Mouse (Mus musculus) kidney, postnatal 0 days (tissue): ENCODE measurements at regions not wholly inside any gene's neighbourhood (a gene's known extent, or its start where the extent isn't known, plus 50 kb on each side); places are given as distances from the start of the nearest gene placed in this dataset.

Experiments used
- ATAC-seq: fragments of 200-750 bp; cut with Nextera tagmentation; replicated peaks from 2 replicates; pipeline ENCODE4 v1.8.0; 2017; ENCODE audit warnings: low read depth, moderate number of reproducible peaks, moderate TSS enrichment, moderate library complexity; ENCODE audit not compliant: low FRiP score
- DNase-seq: peaks from one replicate; pipeline ENCODE4 v3.0.0-alpha.2; 2016; ENCODE audit warnings: low spot score
- H3K27ac ChIP-seq: fragments of 300-500 bp; sonication (generic); 2 replicates; pipeline ENCODE4 v1.5.1; 2014; ENCODE audit warnings: mild to moderate bottlenecking
- H3K27me3 ChIP-seq: fragments of 300-500 bp; sonication (generic); 2 replicates; pipeline ENCODE4 v1.6.1; 2014; ENCODE audit warnings: low read length, mixed read lengths; ENCODE audit not compliant: insufficient read depth
- H3K36me3 ChIP-seq: fragments of 300-500 bp; sonication (generic); 2 replicates; pipeline ENCODE4 v1.6.1; 2014; ENCODE audit warnings: low read length, mixed read lengths; ENCODE audit not compliant: insufficient read depth
- H3K4me1 ChIP-seq: fragments of 300-500 bp; sonication (generic); replicated peaks from 2 replicates; pipeline ENCODE4 v1.6.1; 2014; ENCODE audit warnings: antibody characterized with exemption, low read length, mixed read lengths; ENCODE audit not compliant: insufficient read depth
- H3K4me2 ChIP-seq: fragments of 300-500 bp; sonication (generic); 2 replicates; pipeline ENCODE4 v1.6.1; 2014; ENCODE audit warnings: mild to moderate bottlenecking, low read length, moderate library complexity, mixed read lengths
- H3K4me3 ChIP-seq: fragments of 300-500 bp; sonication (generic); replicated peaks from 2 replicates; pipeline ENCODE4 v1.5.1; 2014; ENCODE audit warnings: low read depth, low read length
- H3K9ac ChIP-seq: fragments of 300-500 bp; sonication (generic); 2 replicates; pipeline ENCODE4 v1.6.1; 2014; ENCODE audit warnings: low read depth, low read length
- H3K9me3 ChIP-seq: fragments of 300-500 bp; sonication (generic); replicated peaks from 2 replicates; pipeline ENCODE4 v1.6.1; 2016; ENCODE audit warnings: low read length, inconsistent platforms, mixed read lengths
- CTCF ChIP-seq: IDR thresholded peaks from 2 replicates; pipeline ENCODE4 v1.5.1; 2016; ENCODE audit warnings: antibody characterized with exemption, low read depth, mild to moderate bottlenecking, moderate library complexity
- WGBS: fragments of 180-500 bp; shearing (Covaris S2); extraction: QIAGEN DNeasy Blood & Tissue Kit; methylation state at CpG from one replicate; pipeline ENCODE4 v1.1.7; 2014; 5-methylcytosine and 5-hydroxymethylcytosine counted together

GRCm38 (mm10) chr10:96720956-96721688 lies 104.3 kb downstream of the Btg1 start:
- H3K9me3 ChIP-seq, result no peaks in the 10 kb centered on the region
- no peak for TF ChIP-seq CTCF
- H3K27ac ChIP-seq, result no peak overlapping the region
- no peak for DNase-seq
- H3K4me1 ChIP-seq, result no peaks in the 10 kb centered on the region
- no peaks in the 10 kb centered on the region for H3K36me3 ChIP-seq
- H3K27me3 ChIP-seq, result no peaks in the 10 kb centered on the region
- no peak overlapping the region for H3K4me3 ChIP-seq
- H3K9ac ChIP-seq, result no peak overlapping the region
- H3K4me2 ChIP-seq, result no peak overlapping the region
- no peak for ATAC-seq
- WGBS, result 76% methylated on average over 9 of the region's 9 CpGs

- Histone ChIP-seq H3K4me2 (no peak overlapping the region), H3K9me3 (no peaks in the 10 kb centered on the region), H3K36me3 (no peaks in the 10 kb centered on the region), H3K4me1 (no peaks in the 10 kb centered on the region), H3K4me3 (no peak overlapping the region), H3K27ac (no peak overlapping the region), H3K27me3 (no peaks in the 10 kb centered on the region), H3K9ac (no peak overlapping the region)
- ATAC-seq (peak; percentile 91), DNase-seq (peak; percentile 83)
- 23% methylated on average over 9 of the region's 9 CpGs for WGBS
- no peak for TF ChIP-seq CTCF
Observed at GRCm38 (mm10) chr10:96722491-96722890, 105.7 kb downstream of the Btg1 start.

GRCm38 (mm10) chr10:96723071-96723470 lies 106.3 kb downstream of the Btg1 start:
- Histone ChIP-seq H3K36me3 (no peaks in the 10 kb centered on the region), H3K9ac (no peak overlapping the region), H3K27me3 (no peaks in the 10 kb centered on the region), H3K4me2 (no peak overlapping the region), H3K27ac (no peak overlapping the region), H3K4me3 (no peak overlapping the region), H3K9me3 (no peaks in the 10 kb centered on the region), H3K4me1 (no peaks in the 10 kb centered on the region)
- ATAC-seq (no peak), DNase-seq (no peak)
- 91% methylated on average over 6 of the region's 6 CpGs for WGBS
- no peak for TF ChIP-seq CTCF

- ATAC-seq, result no peak
- no peaks in the 10 kb centered on the region for H3K4me1 ChIP-seq
- H3K9me3 ChIP-seq, result no peaks in the 10 kb centered on the region
- TF ChIP-seq CTCF, result no peak
- WGBS, result 35% methylated on average over 11 of the region's 11 CpGs
- H3K36me3 ChIP-seq, result no peaks in the 10 kb centered on the region
- H3K9ac ChIP-seq, result no peak overlapping the region
- H3K4me3 ChIP-seq, result no peak overlapping the region
- no peaks in the 10 kb centered on the region for H3K27me3 ChIP-seq
- no peak overlapping the region for H3K4me2 ChIP-seq
- no peak for DNase-seq
- H3K27ac ChIP-seq, result no peak overlapping the region
Observed at GRCm38 (mm10) chr10:96724436-96725175, 107.8 kb downstream of the Btg1 start.

GRCm38 (mm10) chr10:96726801-96727780 lies 110.3 kb downstream of the Btg1 start:
- Histone ChIP-seq H3K4me2 (no peak overlapping the region), H3K27ac (no peak overlapping the region), H3K4me3 (no peak overlapping the region), H3K4me1 (no peaks in the 10 kb centered on the region), H3K9me3 (no peaks in the 10 kb centered on the region), H3K9ac (no peak overlapping the region), H3K36me3 (no peaks in the 10 kb centered on the region), H3K27me3 (no peaks in the 10 kb centered on the region)
- DNase-seq (no peak), ATAC-seq (no peak)
- WGBS, result 84% methylated on average over 12 of the region's 12 CpGs
- TF ChIP-seq CTCF, result no peak

GRCm38 (mm10) chr10:96733581-96733980 lies 116.8 kb downstream of the Btg1 start:
- 29% methylated on average over 5 of the region's 5 CpGs for WGBS
- no peak for ATAC-seq

More at GRCm38 (mm10) chr10:96733581-96733980, 116.8 kb downstream of the Btg1 start:
- H3K4me1 ChIP-seq, result no peaks in the 10 kb centered on the region
- TF ChIP-seq CTCF, result no peak
- H3K27me3 ChIP-seq, result no peaks in the 10 kb centered on the region
- H3K36me3 ChIP-seq, result no peaks in the 10 kb centered on the region
- no peak overlapping the region for H3K4me2 ChIP-seq
- no peak overlapping the region for H3K27ac ChIP-seq
- DNase-seq, result no peak
- H3K4me3 ChIP-seq, result no peak overlapping the region
- no peaks in the 10 kb centered on the region for H3K9me3 ChIP-seq
- H3K9ac ChIP-seq, result no peak overlapping the region
